8 mouse cellular contexts compared by ENCODE assay signal in the genomic region with DNA sequence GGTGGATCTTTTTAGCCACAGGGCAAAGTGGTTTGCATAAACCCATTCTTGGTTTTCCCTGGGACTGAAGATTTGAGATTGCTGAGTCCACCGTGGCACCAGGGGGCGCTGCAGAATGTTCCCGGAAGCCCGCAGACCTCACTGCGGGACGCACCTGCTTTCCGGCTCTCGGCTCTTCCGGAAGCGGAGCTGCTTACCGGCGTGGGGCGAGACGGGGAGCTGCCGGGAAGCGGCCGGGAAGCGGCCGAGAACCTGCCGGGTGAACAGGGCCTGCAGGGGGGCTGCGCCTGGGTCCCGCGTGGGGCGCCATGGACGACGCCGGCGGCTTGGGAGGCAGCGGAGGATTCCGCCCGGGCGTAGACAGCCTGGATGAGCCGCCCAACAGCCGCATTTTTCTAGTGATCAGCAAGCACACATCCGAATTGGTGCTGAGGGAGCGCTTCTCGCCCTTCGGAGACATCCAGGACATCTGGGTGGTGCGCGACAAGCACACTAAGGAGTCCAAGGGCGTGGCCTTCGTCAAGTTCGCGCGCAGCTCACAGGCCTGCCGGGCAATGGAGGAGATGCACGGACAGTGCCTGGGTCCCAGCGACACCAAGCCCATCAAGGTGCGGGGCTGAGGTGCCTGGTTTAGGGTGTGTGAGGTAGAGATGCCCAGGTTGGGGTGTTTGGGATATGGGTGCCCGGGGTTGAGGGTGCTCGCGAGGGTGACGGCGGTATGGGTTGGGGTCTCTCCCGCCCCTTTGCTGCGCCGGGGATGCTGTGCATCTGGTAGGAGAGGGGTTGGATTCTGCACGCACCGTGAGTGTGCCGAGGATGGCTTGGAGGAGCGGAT. TPM values are rescaled to one million over a fixed set of nuclear protein-coding genes. Genes with fewer than 3 reads are reported as not detected.
A peak's percentile ranks its signal among the peaks of the same experiment; 100 is the strongest.
DNase-seq lines count a peak whose midpoint lies in the region; ATAC-seq lines count a peak whose summit lies in the region.

Gene Rbm45 (plus strand): TSS at position 164 of the 835 bp plus-strand sequence.

- peak; percentile 82 for ATAC-seq in megakaryocyte progenitor cell, adult 5-6 weeks (replicated peaks; ENCODE audit: poor library complexity)

- DNase-seq in adipocyte (ENCODE audit: low spot score): peak; percentile 89
- peak; percentile 94 for DNase-seq in embryo, embryonic 10 days (ENCODE audit: low spot score)
- peak; percentile 93 for DNase-seq in gastrocnemius, postnatal 10 days
- DNase-seq in induced T-regulatory cell, adult 2 months (ENCODE audit: low read depth): peak; percentile 94
- peak; percentile 45 to 88 for DNase-seq in left cerebral cortex, adult 9 months (ENCODE audit: low spot score in 2 of 2)
- DNase-seq in right cerebral cortex, postnatal 14 days: peak; percentile 94
- peak; percentile 77 to 87 for DNase-seq in urinary bladder, postnatal 36 days (ENCODE audit: low spot score in 2 of 2)

RNA-seq across cellular contexts. Expression of gene Rbm45, which starts in this region (rescaled TPM):
- 10 to 100 TPM; 17.1 to 19.8 TPM for total RNA-seq in gastrocnemius, postnatal 10 days (2021)
- total RNA-seq in megakaryocyte progenitor cell, adult 5-6 weeks (2015): 19.8 and 20.1 TPM in 2 replicates
- total RNA-seq in megakaryocyte progenitor cell, adult 5-6 weeks (2017): 43.7 and 52.9 TPM in 2 replicates

Comparison
In these comparisons a context has a peak if more than half of its experiments do, and no peak if none do; other contexts are left out.
1. Peak in every context shown above with its lines: DNase-seq and ATAC-seq.